Comparison of ENCODE assay signal across 9 mouse cellular contexts in genomic region chr17:24472512-24472911, GRCm38 (mm10). TPM values are rescaled to one million over a fixed set of nuclear protein-coding genes. Genes with fewer than 3 reads are reported as not detected.
A peak's percentile ranks its signal among the peaks of the same experiment; 100 is the strongest.
DNase-seq lines count a peak whose midpoint lies in the region; ATAC-seq and TF ChIP-seq lines count a peak whose summit lies in the region.
"Had no signal": no experiment of that assay in that cellular context is flagged by ENCODE, and none has a peak within 500 bp of the region (broad histone marks: within the 10 kb centered on the region; RNA-seq: fewer than 3 reads in every experiment).

No protein-coding gene starts in this region.

- no peak overlapping the region for H3K9ac ChIP-seq in forebrain, embryonic 15.5 days (replicated peaks)
- H3K9ac ChIP-seq in hindbrain, embryonic 14.5 days = no peak overlapping the region
- peak overlapping the region; percentile 99 for H3K9ac ChIP-seq in liver, embryonic 11.5 days (ENCODE audit: low read depth, low read length)

- peak; percentile 84 for DNase-seq in adrenal gland, postnatal 10 days
- DNase-seq in hindbrain, embryonic 14.5 days (ENCODE audit: low spot score) = no peak
- DNase-seq in liver, embryonic 11.5 days (ENCODE audit: low spot score) = no peak
- no peak for DNase-seq in thymus, postnatal 10 days (ENCODE audit: low spot score in 2 of 2)
- no peak for DNase-seq in layer of hippocampus, postnatal 25 days (ENCODE audit: extremely low spot score in 1 of 2, low spot score in 1 of 2)

- peaks cover 20% of the 10 kb centered on the region for H3K79me3 ChIP-seq in C2C12 (ENCODE audit: low read depth)

- H3K4me1 ChIP-seq in forebrain, embryonic 15.5 days = peaks cover 34% of the 10 kb centered on the region
- peaks cover 20% of the 10 kb centered on the region for H3K4me1 ChIP-seq in hindbrain, embryonic 14.5 days (replicated peaks; ENCODE audit: control insufficient read depth, insufficient read depth, low read length)
- H3K4me1 ChIP-seq in liver, embryonic 11.5 days (replicated peaks; ENCODE audit: control insufficient read depth, insufficient read depth, low read length) = peaks cover 16% of the 10 kb centered on the region
- peaks cover 36% of the 10 kb centered on the region for H3K4me1 ChIP-seq in olfactory bulb, adult 2 months (ENCODE audit: control insufficient read depth, insufficient read depth, low read length)

- peak overlapping the region; percentile 87; the same call in 1 of the 2 replicates for H3K4me2 ChIP-seq in forebrain, embryonic 15.5 days (replicated peaks)
- peak overlapping the region; percentile 99 for H3K4me2 ChIP-seq in hindbrain, embryonic 14.5 days (replicated peaks)
- peak overlapping the region; percentile 98 for H3K4me2 ChIP-seq in liver, embryonic 11.5 days

- 86% methylated on average over 4 of the region's 4 CpGs for WGBS in forebrain, embryonic 15.5 days
- WGBS in hindbrain, embryonic 14.5 days = 86% methylated on average over 4 of the region's 4 CpGs
- WGBS in liver, embryonic 11.5 days = 88% methylated on average over 4 of the region's 4 CpGs
- 55% methylated on average over 4 of the region's 4 CpGs for WGBS in olfactory bulb, adult 2 months

- peak overlapping the region; percentile 7 for H3K4me3 ChIP-seq in C2C12 (ENCODE audit: insufficient read depth, poor library complexity, severe bottlenecking)
- H3K4me3 ChIP-seq in forebrain, embryonic 15.5 days = no peak overlapping the region
- peak overlapping the region; percentile 94 for H3K4me3 ChIP-seq in hindbrain, embryonic 14.5 days (replicated peaks; ENCODE audit: low read length)
- peak overlapping the region; percentile 89 for H3K4me3 ChIP-seq in liver, embryonic 11.5 days (ENCODE audit: low read depth, low read length)
- peak overlapping the region; percentile 19 for H3K4me3 ChIP-seq in olfactory bulb, adult 2 months (ENCODE audit: insufficient read depth, low read depth, low read length)

- 0 out of 2 replicates have a peak, but pooled peaks have one; percentile 29 for TF ChIP-seq POLR2A in olfactory bulb, adult 2 months (IDR thresholded peaks at IDR 0.05; ENCODE audit: insufficient read depth, low read depth, low read length)

- no peak for ATAC-seq in forebrain, embryonic 15.5 days (replicated peaks)
- ATAC-seq in hindbrain, embryonic 14.5 days (ENCODE audit: low FRiP score) = no peak
- ATAC-seq in liver, embryonic 11.5 days (replicated peaks; ENCODE audit: low FRiP score) = no peak

- TF ChIP-seq CTCF in C2C12 (IDR thresholded peaks at IDR 0.05; ENCODE audit: control insufficient read depth, insufficient read depth, insufficient read length) = no peak
- TF ChIP-seq CTCF in olfactory bulb, adult 2 months (IDR thresholded peaks at IDR 0.05; ENCODE audit: insufficient read depth, low read depth, low read length) = no peak

- no peaks in the 10 kb centered on the region for H3K27me3 ChIP-seq in C2C12 (ENCODE audit: control insufficient read depth, insufficient read depth, insufficient read length)
- H3K27me3 ChIP-seq in forebrain, embryonic 15.5 days = no peaks in the 10 kb centered on the region
- H3K27me3 ChIP-seq in hindbrain, embryonic 14.5 days (ENCODE audit: control insufficient read depth, insufficient read depth, low read length) = no peaks in the 10 kb centered on the region
- no peaks in the 10 kb centered on the region for H3K27me3 ChIP-seq in liver, embryonic 11.5 days (replicated peaks; ENCODE audit: control insufficient read depth, insufficient read depth, low read length)

- H3K9me3 ChIP-seq in forebrain, embryonic 15.5 days = no peaks in the 10 kb centered on the region
- no peaks in the 10 kb centered on the region for H3K9me3 ChIP-seq in hindbrain, embryonic 14.5 days (ENCODE audit: control insufficient read depth, low read length)
- no peaks in the 10 kb centered on the region for H3K9me3 ChIP-seq in liver, embryonic 11.5 days (ENCODE audit: control insufficient read depth, low read length)

- H3K79me2 ChIP-seq in C2C12 (ENCODE audit: control insufficient read depth, insufficient read depth) = peaks cover 30% of the 10 kb centered on the region

- no peak overlapping the region for H3ac ChIP-seq in C2C12 (ENCODE audit: control insufficient read depth, insufficient read length, low read depth)

- H3K36me3 ChIP-seq in C2C12 (ENCODE audit: control insufficient read depth, insufficient read depth) = peaks cover 47% of the 10 kb centered on the region
- peaks cover 34% of the 10 kb centered on the region for H3K36me3 ChIP-seq in forebrain, embryonic 15.5 days
- H3K36me3 ChIP-seq in hindbrain, embryonic 14.5 days (replicated peaks; ENCODE audit: control insufficient read depth, insufficient read depth) = peaks cover 52% of the 10 kb centered on the region
- H3K36me3 ChIP-seq in liver, embryonic 11.5 days (ENCODE audit: control insufficient read depth, insufficient read depth, low read length) = peaks cover 24% of the 10 kb centered on the region

- H3K27ac ChIP-seq in forebrain, embryonic 15.5 days (replicated peaks) = no peak overlapping the region
- H3K27ac ChIP-seq in hindbrain, embryonic 14.5 days = no peak overlapping the region
- peak overlapping the region; percentile 28; the same call in 1 of the 2 replicates for H3K27ac ChIP-seq in liver, embryonic 11.5 days (ENCODE audit: low read depth, low read length)
- H3K27ac ChIP-seq in olfactory bulb, adult 2 months (ENCODE audit: insufficient read depth, low read depth, low read length) = peak overlapping the region; percentile 39

TF ChIP-seq in C2C12, 6 proteins besides CTCF, POLR2A, EP300 and RAD21:
- TF ChIP-seq USF1 (IDR thresholded peaks at IDR 0.05; ENCODE audit: low read depth) = no peak
- no peak for TF ChIP-seq MAX (IDR thresholded peaks at IDR 0.05)

RNA-seq across cellular contexts. Expression of gene Bricd5, which starts 1.2 kb away (rescaled TPM):
- polyA plus RNA-seq in C2C12 (2012; fragmentation: generic; extraction: Trizol) = 0.06 TPM
- under 1 TPM; 0.36 to 0.51 TPM for total RNA-seq in adrenal gland, postnatal 10 days (2021)
- 0.40 TPM in 1 of 2 replicates, not detected in the other for polyA plus RNA-seq in forebrain, embryonic 15.5 days (2015; fragmentation: Nextera tagmentation; extraction: Ambion mirVana)
- 0.75 TPM in 1 of 2 replicates, not detected in the other for polyA plus RNA-seq in hindbrain, embryonic 14.5 days (2014; fragmentation: Nextera tagmentation; extraction: Ambion mirVana)
- 0.25 and 0.26 TPM in 2 replicates for polyA plus RNA-seq in liver, embryonic 11.5 days (2014; fragmentation: Nextera tagmentation; extraction: Ambion mirVana)
- polyA plus RNA-seq in olfactory bulb, adult 2 months (2012; ENCODE audit: insufficient read depth, insufficient read length, low replicate concordance, missing spikeins) = not detected in 2 replicates
- 1 to 10 TPM; 1.6 to 3.5 TPM for total RNA-seq in layer of hippocampus, postnatal 25 days (2021)
- total RNA-seq: neutrophil, adult 5-6 weeks had no signal

RNA-seq across cellular contexts. Expression of gene Pgp, which starts 2.3 kb away (rescaled TPM):
- 56.7 TPM for polyA plus RNA-seq in C2C12 (2012; fragmentation: generic; extraction: Trizol)
- 10 to 100 TPM; 44.0 to 49.2 TPM for total RNA-seq in adrenal gland, postnatal 10 days (2021)
- 51.0 and 54.0 TPM in 2 replicates for polyA plus RNA-seq in forebrain, embryonic 15.5 days (2015; fragmentation: Nextera tagmentation; extraction: Ambion mirVana)
- 71.2 and 73.5 TPM in 2 replicates for polyA plus RNA-seq in hindbrain, embryonic 14.5 days (2014; fragmentation: Nextera tagmentation; extraction: Ambion mirVana)
- polyA plus RNA-seq in liver, embryonic 11.5 days (2014; fragmentation: Nextera tagmentation; extraction: Ambion mirVana) = 119 and 123 TPM in 2 replicates
- polyA plus RNA-seq in olfactory bulb, adult 2 months (2012; ENCODE audit: insufficient read depth, insufficient read length, low replicate concordance, missing spikeins) = not detected in 2 replicates
- 10 to 100 TPM; 61.5 to 74.6 TPM for total RNA-seq in layer of hippocampus, postnatal 25 days (2021)

RNA-seq across cellular contexts. Expression of gene E4f1, which starts 2.4 kb away (rescaled TPM):
- polyA plus RNA-seq in C2C12 (2012; fragmentation: generic; extraction: Trizol) = 13.1 TPM
- 10 to 100 TPM; 19.0 to 25.2 TPM for total RNA-seq in adrenal gland, postnatal 10 days (2021)
- 44.0 and 44.9 TPM in 2 replicates for polyA plus RNA-seq in forebrain, embryonic 15.5 days (2015; fragmentation: Nextera tagmentation; extraction: Ambion mirVana)
- 20.6 and 25.8 TPM in 2 replicates for polyA plus RNA-seq in hindbrain, embryonic 14.5 days (2014; fragmentation: Nextera tagmentation; extraction: Ambion mirVana)
- 20.0 and 23.5 TPM in 2 replicates for polyA plus RNA-seq in liver, embryonic 11.5 days (2014; fragmentation: Nextera tagmentation; extraction: Ambion mirVana)
- not detected in 2 replicates for polyA plus RNA-seq in olfactory bulb, adult 2 months (2012; ENCODE audit: insufficient read depth, insufficient read length, low replicate concordance, missing spikeins)
- 10 to 100 TPM; 25.4 to 36.0 TPM for total RNA-seq in layer of hippocampus, postnatal 25 days (2021)

RNA-seq across cellular contexts. Expression of gene Mlst8, which starts 6.4 kb away (rescaled TPM):
- polyA plus RNA-seq in C2C12 (2012; fragmentation: generic; extraction: Trizol) = 23.1 TPM
- total RNA-seq in adrenal gland, postnatal 10 days (2021) = 10 to 100 TPM; 20.3 to 23.9 TPM
- polyA plus RNA-seq in forebrain, embryonic 15.5 days (2015; fragmentation: Nextera tagmentation; extraction: Ambion mirVana) = 35.2 and 36.4 TPM in 2 replicates
- polyA plus RNA-seq in hindbrain, embryonic 14.5 days (2014; fragmentation: Nextera tagmentation; extraction: Ambion mirVana) = 30.2 and 31.1 TPM in 2 replicates
- 22.3 TPM in 2 replicates for polyA plus RNA-seq in liver, embryonic 11.5 days (2014; fragmentation: Nextera tagmentation; extraction: Ambion mirVana)
- not detected in 2 replicates for polyA plus RNA-seq in olfactory bulb, adult 2 months (2012; ENCODE audit: insufficient read depth, insufficient read length, low replicate concordance, missing spikeins)
- total RNA-seq in layer of hippocampus, postnatal 25 days (2021) = 10 to 100 TPM; 38.1 to 40.1 TPM

RNA-seq across cellular contexts. Expression of gene Caskin1, which starts 15.9 kb away (rescaled TPM):
- 0.36 TPM for polyA plus RNA-seq in C2C12 (2012; fragmentation: generic; extraction: Trizol)
- 10 to 100 TPM; 11.1 to 26.5 TPM for total RNA-seq in adrenal gland, postnatal 10 days (2021)
- 25.6 and 26.4 TPM in 2 replicates for polyA plus RNA-seq in forebrain, embryonic 15.5 days (2015; fragmentation: Nextera tagmentation; extraction: Ambion mirVana)
- 45.7 and 46.8 TPM in 2 replicates for polyA plus RNA-seq in hindbrain, embryonic 14.5 days (2014; fragmentation: Nextera tagmentation; extraction: Ambion mirVana)
- 0.47 and 0.56 TPM in 2 replicates for polyA plus RNA-seq in liver, embryonic 11.5 days (2014; fragmentation: Nextera tagmentation; extraction: Ambion mirVana)
- polyA plus RNA-seq in olfactory bulb, adult 2 months (2012; ENCODE audit: insufficient read depth, insufficient read length, low replicate concordance, missing spikeins) = not detected in 2 replicates
- total RNA-seq in layer of hippocampus, postnatal 25 days (2021) = 100 to 1,000 TPM; 143 to 165 TPM
- total RNA-seq: neutrophil, adult 5-6 weeks had no signal

Comparison
In these comparisons a context has a peak if more than half of its experiments do, and no peak if none do; other contexts are left out.
1. H3K27ac ChIP-seq: peak in liver, embryonic 11.5 days (single experiment) and olfactory bulb, adult 2 months (single experiment); none in forebrain, embryonic 15.5 days (single experiment) and hindbrain, embryonic 14.5 days (single experiment).
2. Peak in every context shown above with its lines, with median percentiles within 50 percentile points of each other: H3K4me2 ChIP-seq.